Mouse (Mus musculus) ES-E14 (cell line): ENCODE results near the gene Myrfl. TPM values are rescaled to one million over a fixed set of nuclear protein-coding genes. Genes with fewer than 3 reads are reported as not detected.

ENCODE experiments used
- DNase-seq: peaks from one replicate; pipeline ENCODE4 v3.0.0-alpha.2; 2013; ENCODE audit warnings: low read depth, low spot score
- H3K27ac ChIP-seq: 2 replicates; pipeline ENCODE4 v1.5.1; 2012; ENCODE audit warnings: low read depth, mild to moderate bottlenecking, low read length, moderate library complexity, mixed read lengths; ENCODE audit not compliant: poor library complexity, insufficient read depth, severe bottlenecking
- H3K36me3 ChIP-seq: 2 replicates; pipeline ENCODE4 v1.6.1; 2012; ENCODE audit warnings: mild to moderate bottlenecking, low read length, moderate library complexity, mixed read lengths; ENCODE audit not compliant: control insufficient read depth, poor library complexity, insufficient read depth, severe bottlenecking
- H3K4me1 ChIP-seq, 2 experiments: fragments of 150-350 bp in 1 of 2; sonication (generic) in 1 of 2; 2 replicates each; pipeline ENCODE4 v1.6.1; 2012; ENCODE audit warnings: low read length in 2 of 2, mild to moderate bottlenecking in 1 of 2, mixed read lengths in 1 of 2; ENCODE audit not compliant: control insufficient read depth in 2 of 2, insufficient read depth in 2 of 2, poor library complexity in 1 of 2
- H3K4me3 ChIP-seq, 2 experiments: fragments of 150-350 bp in 1 of 2; sonication (generic) in 1 of 2; 2 replicates each; pipeline ENCODE4 v1.5.1; 2012; ENCODE audit warnings: low read length in 2 of 2, low read depth in 1 of 2, mild to moderate bottlenecking in 1 of 2, mixed read lengths in 1 of 2; ENCODE audit not compliant: insufficient read depth in 1 of 2, poor library complexity in 1 of 2, severe bottlenecking in 1 of 2
- H3K9ac ChIP-seq: 2 replicates; pipeline ENCODE4 v1.6.1; 2012; ENCODE audit warnings: low read depth, mild to moderate bottlenecking, low read length, mixed read lengths; ENCODE audit not compliant: poor library complexity, insufficient read depth, severe bottlenecking
- H3K9me3 ChIP-seq: fragments of 150-350 bp; sonication (generic); 2 replicates; pipeline ENCODE4 v1.6.1; 2012; ENCODE audit warnings: low read depth, mild to moderate bottlenecking, low read length; ENCODE audit not compliant: control insufficient read depth, insufficient read depth
- CHD2 ChIP-seq: IDR thresholded peaks from 2 replicates; pipeline ENCODE4 v1.6.1; 2014; ENCODE audit warnings: mild to moderate bottlenecking, low read depth, low read length, inconsistent platforms
- HCFC1 ChIP-seq: IDR thresholded peaks from 2 replicates; pipeline ENCODE4 v1.6.1; 2012; ENCODE audit warnings: low read length, inconsistent platforms, borderline replicate concordance; ENCODE audit not compliant: insufficient read depth
- MAFK ChIP-seq: IDR thresholded peaks from 2 replicates; pipeline ENCODE4 v1.6.1; 2014; ENCODE audit warnings: mild to moderate bottlenecking, low read depth, low read length, inconsistent platforms; ENCODE audit not compliant: insufficient read depth
- ZC3H11A ChIP-seq: IDR thresholded peaks from 2 replicates; pipeline ENCODE4 v1.6.1; 2012; ENCODE audit warnings: low read depth, mild to moderate bottlenecking, inconsistent platforms, low read length, borderline replicate concordance
- ZNF384 ChIP-seq: IDR thresholded peaks from 2 replicates; pipeline ENCODE4 v1.6.1; 2012; ENCODE audit warnings: low read depth, low read length, inconsistent platforms
- in situ Hi-C, 2 experiments: fragments of 600-800 bp; cut with MboI; formaldehyde crosslinking; loops; one replicate each; pipeline ENCODE4 v1.15.1; 2025; ENCODE audit warnings: low sequenced_read_pairs in 2 of 2, inconsistent platforms in 1 of 2; ENCODE audit not compliant: unreplicated experiment in 2 of 2
- total RNA-seq: library from RNA; depleted of rRNA; stranded (reverse); fragments of 300-350 nt; gene quantifications from 2 replicates; pipeline ENCODE4 v1.2.3, GENCODE M21; 2012; rRNA removed

Gene Myrfl
- total RNA-seq, 1 experiment = 0.13 TPM

DNA sequence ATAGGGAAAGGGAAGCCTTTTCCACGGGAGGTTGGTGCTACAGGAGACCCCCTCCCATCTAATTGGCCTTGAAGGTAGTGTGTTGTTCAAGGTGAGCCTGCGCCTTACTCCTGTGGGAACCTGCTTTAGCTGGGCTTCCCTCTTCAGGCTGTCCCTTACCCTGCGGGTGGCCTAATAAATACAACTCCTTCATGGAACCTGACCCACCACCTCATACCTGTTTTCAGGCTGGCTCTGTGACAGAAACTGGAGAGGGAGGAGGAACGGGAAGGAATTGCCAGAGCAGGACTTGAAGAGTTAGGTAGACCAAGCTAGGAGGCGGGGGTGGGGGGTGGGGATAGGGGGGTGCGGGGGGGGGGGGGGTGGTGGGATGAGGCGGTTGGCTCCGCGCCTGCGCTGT, 167.9 kb downstream of the Myrfl start:
- no peaks in the 10 kb centered on the region for H3K36me3 ChIP-seq
- TF ChIP-seq CHD2 (no peak), ZC3H11A (no peak), ZNF384 (no peak), HCFC1 (no peak), MAFK (no peak)
- DNase-seq = no peak
- H3K9me3 ChIP-seq = no peaks in the 10 kb centered on the region
- peaks cover 0 to 10% of the 10 kb centered on the region in 2 experiments; a peak in 1 of 4 replicates for H3K4me1 ChIP-seq
- no peak overlapping the region for H3K9ac ChIP-seq
- no peak overlapping the region for H3K27ac ChIP-seq
- in situ Hi-C loops = no loop called here
- no peak overlapping the region for H3K4me3 ChIP-seq

- no peak for DNase-seq
- Histone ChIP-seq H3K4me1 (peaks cover 0 to 10% of the 10 kb centered on the region in 2 experiments; a peak in 1 of 4 replicates), H3K9ac (peak overlapping the region; percentile 26; the same call in 1 of the 2 replicates), H3K27ac (no peak overlapping the region), H3K36me3 (no peaks in the 10 kb centered on the region), H3K9me3 (no peaks in the 10 kb centered on the region), H3K4me3 (peak overlapping the region; percentile 33 to 57; a peak in 2 of 4 replicates)
- TF ChIP-seq HCFC1 (no peak), MAFK (0 out of 2 replicates have a peak, but pooled peaks have one; percentile 38)
- in situ Hi-C loops = no loop called here
Observed at GRCm38 (mm10) chr10:116727702-116728298, 168.9 kb downstream of the Myrfl start.

Other genes with a start within 250 kb of the Myrfl start
- gene Rab3ip, start 53.9 kb upstream of the Myrfl start, total RNA-seq = 40.2 and 51.9 TPM in 2 replicates
- gene Gm10271, start 75.7 kb upstream of the Myrfl start, total RNA-seq = not detected in 2 replicates
- 0.21 and 0.36 TPM in 2 replicates for gene Best3, start 89.4 kb upstream of the Myrfl start, total RNA-seq
- gene Lrrc10, start 148.4 kb upstream of the Myrfl start, total RNA-seq = 0.27 and 0.53 TPM in 2 replicates
- 369 and 441 TPM in 2 replicates for gene Cct2, start 166.9 kb upstream of the Myrfl start, total RNA-seq